Comparison of ENCODE assay signal across 28 mouse cellular contexts in genomic region chr2:26553904-26554303, GRCm38 (mm10). TPM values are rescaled to one million over a fixed set of nuclear protein-coding genes. Genes with fewer than 3 reads are reported as not detected.
A peak's percentile ranks its signal among the peaks of the same experiment; 100 is the strongest.
DNase-seq lines count a peak whose midpoint lies in the region; ATAC-seq lines count a peak whose summit lies in the region.
"Had no signal": no experiment of that assay in that cellular context is flagged by ENCODE, and none has a peak within 500 bp of the region (broad histone marks: within the 10 kb centered on the region; RNA-seq: fewer than 3 reads in every experiment).

No protein-coding gene starts in this region.

- H3K27ac ChIP-seq in lung, embryonic 15.5 days = 0 out of 2 replicates have a peak overlapping the region, but pooled peaks have one; percentile 25
- H3K27ac ChIP-seq in embryonic facial prominence, embryonic 11.5 days (replicated peaks; ENCODE audit: low read depth, low read length) = 0 out of 2 replicates have a peak overlapping the region, but pooled peaks have one; percentile 8
- no peak overlapping the region for H3K27ac ChIP-seq in liver, embryonic 11.5 days (ENCODE audit: low read depth, low read length)
- H3K27ac ChIP-seq: hindbrain, embryonic 15.5 days; intestine, embryonic 15.5 days; left cerebral cortex, adult 2 months; liver, embryonic 13.5 days; macrophage had no signal

- H3K9me3 ChIP-seq in lung, embryonic 15.5 days = no peaks in the 10 kb centered on the region
- no peaks in the 10 kb centered on the region for H3K9me3 ChIP-seq in embryonic facial prominence, embryonic 11.5 days (replicated peaks; ENCODE audit: control insufficient read depth, low read length)
- no peaks in the 10 kb centered on the region for H3K9me3 ChIP-seq in liver, embryonic 11.5 days (ENCODE audit: control insufficient read depth, low read length)
- H3K9me3 ChIP-seq: heart, embryonic 10.5 days; hindbrain, embryonic 15.5 days; intestine, embryonic 15.5 days; liver, embryonic 13.5 days had no signal

- no peak overlapping the region for H3K4me2 ChIP-seq in lung, embryonic 15.5 days
- H3K4me2 ChIP-seq in embryonic facial prominence, embryonic 11.5 days (ENCODE audit: low read depth, low read length) = no peak overlapping the region
- no peak overlapping the region for H3K4me2 ChIP-seq in liver, embryonic 11.5 days
- H3K4me2 ChIP-seq: hindbrain, embryonic 15.5 days; intestine, embryonic 15.5 days; liver, embryonic 13.5 days; midbrain, embryonic 11.5 days had no signal

- H3K4me3 ChIP-seq in lung, embryonic 15.5 days = no peak overlapping the region
- H3K4me3 ChIP-seq in embryonic facial prominence, embryonic 11.5 days (ENCODE audit: low read depth, low read length) = no peak overlapping the region
- no peak overlapping the region for H3K4me3 ChIP-seq in liver, embryonic 11.5 days (ENCODE audit: low read depth, low read length)
- H3K4me3 ChIP-seq: erythroblast, embryonic 14.5 days; heart, embryonic 10.5 days; hindbrain, embryonic 15.5 days; intestine, embryonic 15.5 days; left cerebral cortex, adult 2 months; liver, embryonic 13.5 days had no signal

- no peaks in the 10 kb centered on the region for H3K36me3 ChIP-seq in lung, embryonic 15.5 days
- no peaks in the 10 kb centered on the region for H3K36me3 ChIP-seq in embryonic facial prominence, embryonic 11.5 days (replicated peaks; ENCODE audit: control insufficient read depth, insufficient read depth, low read depth, low read length)
- no peaks in the 10 kb centered on the region for H3K36me3 ChIP-seq in liver, embryonic 11.5 days (ENCODE audit: control insufficient read depth, insufficient read depth, low read length)
- H3K36me3 ChIP-seq: heart, embryonic 10.5 days; hindbrain, embryonic 15.5 days; intestine, embryonic 15.5 days; liver, embryonic 13.5 days had no signal

- WGBS in lung, embryonic 15.5 days = 52% methylated on average over 9 of the region's 9 CpGs
- 79% methylated on average over 9 of the region's 9 CpGs for WGBS in embryonic facial prominence, embryonic 11.5 days
- WGBS in liver, embryonic 11.5 days = 73% methylated on average over 9 of the region's 9 CpGs

- peaks cover 55% of the 10 kb centered on the region for H3K4me1 ChIP-seq in lung, embryonic 15.5 days
- no peaks in the 10 kb centered on the region for H3K4me1 ChIP-seq in embryonic facial prominence, embryonic 11.5 days (ENCODE audit: control insufficient read depth, insufficient read depth, low read length)
- peaks cover 20% of the 10 kb centered on the region for H3K4me1 ChIP-seq in liver, embryonic 11.5 days (replicated peaks; ENCODE audit: control insufficient read depth, insufficient read depth, low read length)

- H3K9ac ChIP-seq in lung, embryonic 15.5 days = no peak overlapping the region
- no peak overlapping the region for H3K9ac ChIP-seq in embryonic facial prominence, embryonic 11.5 days (replicated peaks; ENCODE audit: low read length)
- H3K9ac ChIP-seq in liver, embryonic 11.5 days (ENCODE audit: low read depth, low read length) = no peak overlapping the region
- H3K9ac ChIP-seq: hindbrain, embryonic 15.5 days; intestine, embryonic 15.5 days; liver, embryonic 13.5 days had no signal

- ATAC-seq in lung, embryonic 15.5 days (ENCODE audit: borderline replicate concordance, extremely low read depth, low FRiP score, low TSS enrichment) = no peak
- no peak for ATAC-seq in embryonic facial prominence, embryonic 11.5 days (replicated peaks; ENCODE audit: insufficient number of reproducible peaks, low FRiP score, low TSS enrichment, low read depth)
- ATAC-seq in monocyte, adult 5-6 weeks (replicated peaks; ENCODE audit: insufficient number of reproducible peaks, low FRiP score, low TSS enrichment, poor library complexity, severe bottlenecking) = no peak
- no peak for ATAC-seq in liver, embryonic 11.5 days (replicated peaks; ENCODE audit: low FRiP score)
- ATAC-seq: forebrain, embryonic 16.5 days; intestine, embryonic 15.5 days had no signal

- no peaks in the 10 kb centered on the region for H3K27me3 ChIP-seq in lung, embryonic 15.5 days
- no peaks in the 10 kb centered on the region for H3K27me3 ChIP-seq in embryonic facial prominence, embryonic 11.5 days (ENCODE audit: control insufficient read depth, insufficient read depth, low read length)
- no peaks in the 10 kb centered on the region for H3K27me3 ChIP-seq in liver, embryonic 11.5 days (replicated peaks; ENCODE audit: control insufficient read depth, insufficient read depth, low read length)
- H3K27me3 ChIP-seq: hindbrain, embryonic 15.5 days; liver, embryonic 13.5 days had no signal

- no peak for DNase-seq in lung, postnatal 4 days
- DNase-seq in embryonic facial prominence, embryonic 11.5 days (ENCODE audit: low spot score) = peak; percentile 25
- peak; percentile 61 for DNase-seq in lung, postnatal 36 days
- peak; percentile 48 for DNase-seq in urinary bladder, postnatal 25 days (ENCODE audit: low spot score)
- no peak for DNase-seq in liver, embryonic 11.5 days (ENCODE audit: low spot score)
- DNase-seq: adrenal gland, postnatal 10 days; cerebellum, adult 11 months; cerebellum, postnatal 36 days; heart, postnatal 14 days; kidney, adult 9 months; kidney, postnatal 36 days; layer of hippocampus, adult 9-11 months; liver, embryonic 13.5 days; retina, postnatal 1 day; thymus, postnatal 36 days had no signal

RNA-seq across cellular contexts. Expression of gene Egfl7, which starts 25.9 kb away (rescaled TPM):
- 339 and 341 TPM in 2 replicates for polyA plus RNA-seq in lung, embryonic 15.5 days (2015; fragmentation: Nextera tagmentation; extraction: Ambion mirVana)
- polyA plus RNA-seq in embryonic facial prominence, embryonic 11.5 days (2014; fragmentation: Nextera tagmentation; extraction: Ambion mirVana) = 54.3 and 74.6 TPM in 2 replicates
- total RNA-seq in monocyte, adult 5-6 weeks (2017) = not detected in 3 replicates
- polyA plus RNA-seq in liver, embryonic 11.5 days (2014; fragmentation: Nextera tagmentation; extraction: Ambion mirVana) = 161 and 181 TPM in 2 replicates

RNA-seq across cellular contexts. Expression of gene Gm20532, which starts 32.5 kb away (rescaled TPM):
- polyA plus RNA-seq in lung, embryonic 15.5 days (2015; fragmentation: Nextera tagmentation; extraction: Ambion mirVana) = not detected in 2 replicates
- polyA plus RNA-seq in embryonic facial prominence, embryonic 11.5 days (2014; fragmentation: Nextera tagmentation; extraction: Ambion mirVana) = not detected in 2 replicates
- total RNA-seq in monocyte, adult 5-6 weeks (2017) = not detected in 3 replicates
- not detected in 2 replicates for polyA plus RNA-seq in liver, embryonic 11.5 days (2014; fragmentation: Nextera tagmentation; extraction: Ambion mirVana)
- total RNA-seq: adrenal gland, postnatal 10 days; heart, postnatal 14 days; left cerebral cortex, adult 2 months had no signal
- polyA plus RNA-seq: erythroblast, embryonic 14.5 days; forebrain, embryonic 16.5 days; gonadal fat pad, adult 2 months; heart, embryonic 10.5 days; hindbrain, embryonic 15.5 days; intestine, embryonic 15.5 days; limb, embryonic 11.5 days; liver, embryonic 13.5 days; midbrain, embryonic 11.5 days; neural tube, embryonic 11.5 days had no signal

RNA-seq across cellular contexts. Expression of gene Notch1, which starts 37.4 kb away (rescaled TPM):
- polyA plus RNA-seq in lung, embryonic 15.5 days (2015; fragmentation: Nextera tagmentation; extraction: Ambion mirVana) = 22.1 and 23.9 TPM in 2 replicates
- 17.2 and 17.7 TPM in 2 replicates for polyA plus RNA-seq in embryonic facial prominence, embryonic 11.5 days (2014; fragmentation: Nextera tagmentation; extraction: Ambion mirVana)
- 11.6 to 22.2 TPM (median 13.8 TPM) in 3 replicates for total RNA-seq in monocyte, adult 5-6 weeks (2017)
- 7.1 and 10.5 TPM in 2 replicates for polyA plus RNA-seq in liver, embryonic 11.5 days (2014; fragmentation: Nextera tagmentation; extraction: Ambion mirVana)

RNA-seq across cellular contexts. Expression of gene Agpat2, which starts 50.3 kb away (rescaled TPM):
- 39.1 and 41.1 TPM in 2 replicates for polyA plus RNA-seq in lung, embryonic 15.5 days (2015; fragmentation: Nextera tagmentation; extraction: Ambion mirVana)
- polyA plus RNA-seq in embryonic facial prominence, embryonic 11.5 days (2014; fragmentation: Nextera tagmentation; extraction: Ambion mirVana) = 8.7 and 13.1 TPM in 2 replicates
- total RNA-seq in monocyte, adult 5-6 weeks (2017) = 24.2 to 27.3 TPM (median 25.1 TPM) in 3 replicates
- 36.1 and 40.1 TPM in 2 replicates for polyA plus RNA-seq in liver, embryonic 11.5 days (2014; fragmentation: Nextera tagmentation; extraction: Ambion mirVana)

Comparison
In these comparisons a context has a peak if more than half of its experiments do, and no peak if none do; other contexts are left out.
1. DNase-seq: peak in embryonic facial prominence, embryonic 11.5 days (single experiment), lung, postnatal 36 days (single experiment) and urinary bladder, postnatal 25 days (single experiment); none in lung, postnatal 4 days (0 of 2) and liver, embryonic 11.5 days (single experiment).